Mouse (Mus musculus) hindbrain, embryonic 12.5 days (tissue): ENCODE measurements around the gene Klf3. TPM values are rescaled to one million over a fixed set of nuclear protein-coding genes. Genes with fewer than 3 reads are reported as not detected.

ENCODE experiments used
- ATAC-seq: fragments of 200-750 bp; cut with Nextera tagmentation; 2 replicates; pipeline ENCODE4 v1.8.0; 2017; ENCODE audit warnings: moderate TSS enrichment; ENCODE audit not compliant: low FRiP score
- H3K27ac ChIP-seq: fragments of 300-500 bp; sonication (generic); 2 replicates; pipeline ENCODE4 v1.5.1; 2016; ENCODE audit warnings: mild to moderate bottlenecking
- H3K27me3 ChIP-seq: fragments of 300-500 bp; sonication (generic); 2 replicates; pipeline ENCODE4 v1.6.1; 2016; ENCODE audit warnings: mild to moderate bottlenecking
- H3K36me3 ChIP-seq: fragments of 300-500 bp; sonication (generic); 2 replicates; pipeline ENCODE4 v1.6.1; 2016; ENCODE audit warnings: mild to moderate bottlenecking
- H3K4me1 ChIP-seq: fragments of 300-500 bp; sonication (generic); 2 replicates; pipeline ENCODE4 v1.6.1; 2016
- H3K4me2 ChIP-seq: fragments of 300-500 bp; sonication (generic); replicated peaks from 2 replicates; pipeline ENCODE4 v1.6.1; 2016; ENCODE audit warnings: mild to moderate bottlenecking
- H3K4me3 ChIP-seq: fragments of 300-500 bp; sonication (generic); 2 replicates; pipeline ENCODE4 v1.5.1; 2016; ENCODE audit warnings: mild to moderate bottlenecking
- H3K9ac ChIP-seq: fragments of 300-500 bp; sonication (generic); 2 replicates; pipeline ENCODE4 v1.6.1; 2016; ENCODE audit warnings: mild to moderate bottlenecking, moderate library complexity
- H3K9me3 ChIP-seq: fragments of 300-500 bp; sonication (generic); replicated peaks from 2 replicates; pipeline ENCODE4 v1.6.1; 2016; ENCODE audit warnings: mild to moderate bottlenecking
- WGBS: fragments of 180-500 bp; shearing (Covaris S2); methylation state at CpG from one replicate; pipeline ENCODE4 v1.1.7; 2016; 5-methylcytosine and 5-hydroxymethylcytosine counted together
- polyA plus RNA-seq: library from polyadenylated mRNA; unstranded; fragments of >200 nt; fragmentation: Nextera tagmentation; extraction: Ambion mirVana; gene quantifications from 2 replicates; pipeline ENCODE4 v1.2.1, GENCODE M21; 2016

The Klf3 gene
- polyA plus RNA-seq, 1 experiment from 2014 or later, result 44.6 TPM

DNA sequence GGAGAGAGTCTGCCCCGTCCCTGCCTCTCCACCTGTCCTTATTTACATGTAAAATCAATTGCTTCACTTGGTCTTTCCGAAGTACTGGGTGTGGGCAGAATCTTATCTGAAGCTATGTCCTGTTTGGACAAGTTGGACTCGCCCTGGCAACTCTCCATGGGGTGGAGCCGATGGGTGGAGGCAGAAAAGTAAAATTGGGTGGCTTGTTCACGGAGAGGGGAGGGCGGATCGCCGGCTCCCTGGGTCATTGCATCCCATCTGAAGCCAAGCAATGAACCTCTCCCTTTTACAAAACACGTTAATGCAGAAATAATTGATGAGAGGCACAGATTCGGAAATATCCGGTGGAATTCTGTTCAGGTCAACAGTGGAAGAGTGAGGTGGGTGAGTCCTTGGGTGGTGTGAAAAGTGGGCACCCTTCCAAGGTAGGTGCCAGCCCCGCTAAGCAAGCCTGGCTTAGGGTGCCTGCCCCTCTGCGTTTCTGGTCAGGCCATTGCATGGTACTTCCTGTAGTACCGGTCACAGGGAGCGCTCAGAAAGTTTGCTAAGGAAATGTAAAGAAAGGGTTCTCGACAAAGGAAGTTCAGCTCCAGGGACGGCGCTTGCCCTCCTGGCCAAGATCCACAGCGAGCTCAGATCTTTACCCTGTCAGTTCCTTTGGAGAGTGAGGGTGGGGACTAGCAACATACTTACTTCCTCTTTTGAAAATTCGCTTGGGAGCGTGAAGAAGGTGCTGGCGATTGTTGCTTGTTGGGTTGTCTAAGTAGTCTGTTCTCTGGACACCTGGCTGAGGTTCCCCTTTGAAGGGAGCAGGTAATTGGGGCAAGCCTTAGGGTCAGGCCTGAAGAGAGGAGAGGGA is 9.2 kb downstream of the Klf3 start:
- peak overlapping the region; percentile 40 for H3K4me2 ChIP-seq
- H3K4me1 ChIP-seq, result peaks cover 52% of the 10 kb centered on the region
- H3K9me3 ChIP-seq, result no peaks in the 10 kb centered on the region
- no peak overlapping the region for H3K4me3 ChIP-seq
- 22% methylated on average over 22 of the region's 22 CpGs for WGBS
- H3K27ac ChIP-seq, result peak overlapping the region; percentile 85
- H3K9ac ChIP-seq, result peak overlapping the region; percentile 50
- H3K36me3 ChIP-seq, result no peaks in the 10 kb centered on the region
- no peak for ATAC-seq
- H3K27me3 ChIP-seq, result no peaks in the 10 kb centered on the region

- Histone ChIP-seq H3K9ac (peak overlapping the region; percentile 28; the same call in 1 of the 2 replicates), H3K27me3 (no peaks in the 10 kb centered on the region), H3K4me2 (peak overlapping the region; percentile 40; the same call in 1 of the 2 replicates), H3K4me1 (peaks cover 47% of the 10 kb centered on the region), H3K9me3 (no peaks in the 10 kb centered on the region), H3K27ac (peak overlapping the region; percentile 85), H3K36me3 (no peaks in the 10 kb centered on the region), H3K4me3 (no peak overlapping the region)
- 42% methylated on average over 4 of the region's 4 CpGs for WGBS
- ATAC-seq, result no peak
Observed at GRCm38 (mm10) chr5:64812983-64813304, 9.8 kb downstream of the Klf3 start.

DNA sequence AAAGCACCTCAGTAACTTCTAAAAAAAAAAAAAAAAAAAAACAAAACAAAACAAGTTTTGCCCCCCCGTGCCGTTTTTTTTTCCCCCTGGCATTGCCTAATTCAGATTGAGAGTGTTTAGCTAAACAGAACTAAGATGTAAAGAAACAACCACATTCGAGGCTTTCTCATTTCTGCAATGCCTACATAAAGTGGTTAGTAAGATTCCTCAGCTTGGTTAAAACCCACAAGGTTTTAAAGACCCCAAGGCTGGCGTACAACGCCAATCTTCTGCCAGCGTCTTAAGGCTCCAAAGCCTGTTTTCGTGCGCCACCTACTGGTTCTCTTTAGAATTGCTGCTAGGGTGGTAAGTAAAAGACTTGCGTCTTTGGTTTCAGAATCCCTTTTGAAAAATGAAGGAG is 10.2 kb downstream of the Klf3 start:
- no peaks in the 10 kb centered on the region for H3K9me3 ChIP-seq
- H3K4me1 ChIP-seq, result peaks cover 43% of the 10 kb centered on the region
- 10% methylated on average over 9 of the region's 9 CpGs for WGBS
- no peak overlapping the region for H3K4me3 ChIP-seq
- H3K36me3 ChIP-seq, result no peaks in the 10 kb centered on the region
- H3K27ac ChIP-seq, result no peak overlapping the region
- H3K9ac ChIP-seq, result no peak overlapping the region
- no peak for ATAC-seq
- no peaks in the 10 kb centered on the region for H3K27me3 ChIP-seq
- H3K4me2 ChIP-seq, result no peak overlapping the region

- Histone ChIP-seq H3K9ac (no peak overlapping the region), H3K9me3 (no peaks in the 10 kb centered on the region), H3K36me3 (peaks cover 5% of the 10 kb centered on the region; the same call in 1 of the 2 replicates), H3K4me3 (no peak overlapping the region), H3K27ac (no peak overlapping the region), H3K4me2 (no peak overlapping the region), H3K4me1 (peaks cover 35% of the 10 kb centered on the region), H3K27me3 (no peaks in the 10 kb centered on the region)
- no peak for ATAC-seq
- WGBS, result 89% methylated on average over 7 of the region's 7 CpGs
Observed at GRCm38 (mm10) chr5:64814416-64814815, 11.2 kb downstream of the Klf3 start.

GRCm38 (mm10) chr5:64815631-64816030 is 12.4 kb downstream of the Klf3 start:
- no peak for ATAC-seq
- no peaks in the 10 kb centered on the region for H3K27me3 ChIP-seq
- WGBS, result 90% methylated on average over 8 of the region's 8 CpGs
- no peak overlapping the region for H3K27ac ChIP-seq
- H3K4me2 ChIP-seq, result no peak overlapping the region
- no peak overlapping the region for H3K4me3 ChIP-seq
- H3K4me1 ChIP-seq, result peaks cover 27% of the 10 kb centered on the region
- no peaks in the 10 kb centered on the region for H3K9me3 ChIP-seq
- H3K36me3 ChIP-seq, result peaks cover 15% of the 10 kb centered on the region; the same call in 1 of the 2 replicates
- no peak overlapping the region for H3K9ac ChIP-seq

DNA sequence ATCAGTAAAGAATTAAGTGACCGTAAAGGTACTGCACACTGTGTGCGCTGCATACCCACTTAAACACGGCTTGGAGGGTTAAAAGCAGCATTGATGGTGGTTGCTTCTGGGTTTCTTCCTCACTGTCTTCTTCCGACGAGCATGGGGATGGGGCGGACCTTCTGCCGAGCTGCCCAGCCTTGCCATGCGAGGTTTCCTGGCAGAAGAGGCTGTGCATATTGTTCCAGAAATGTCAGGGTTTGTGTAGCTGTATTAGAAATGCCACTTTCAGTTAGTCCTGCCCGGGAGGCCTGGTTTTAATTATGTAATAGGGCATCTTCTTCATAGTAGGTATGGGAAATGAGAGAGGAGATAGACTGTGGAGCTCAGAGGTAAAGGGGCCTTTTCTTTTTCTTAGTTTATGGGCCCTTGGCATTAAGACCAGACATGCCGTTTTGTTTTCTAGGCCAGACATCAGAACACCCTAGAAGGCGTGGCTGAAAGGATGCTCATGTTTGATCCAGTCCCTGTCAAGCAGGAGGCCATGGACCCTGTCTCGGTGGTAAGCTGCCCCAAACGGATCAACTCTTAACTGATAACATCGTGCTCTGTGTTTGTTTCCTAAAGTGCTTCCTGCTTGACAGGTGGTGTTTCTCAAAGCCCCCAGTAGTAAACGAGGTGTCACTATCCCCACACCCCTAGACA is 13.2 kb downstream of the Klf3 start:
- no peaks in the 10 kb centered on the region for H3K27me3 ChIP-seq
- WGBS, result 80% methylated on average over 15 of the region's 15 CpGs
- no peak overlapping the region for H3K27ac ChIP-seq
- H3K4me1 ChIP-seq, result peaks cover 19% of the 10 kb centered on the region
- H3K4me3 ChIP-seq, result no peak overlapping the region
- no peaks in the 10 kb centered on the region for H3K9me3 ChIP-seq
- no peak overlapping the region for H3K4me2 ChIP-seq
- no peak for ATAC-seq
- peaks cover 20% of the 10 kb centered on the region; the same call in 1 of the 2 replicates for H3K36me3 ChIP-seq
- no peak overlapping the region for H3K9ac ChIP-seq

- WGBS, result 79% methylated on average over 8 of the region's 8 CpGs
Observed at GRCm38 (mm10) chr5:64816974-64817296, 13.7 kb downstream of the Klf3 start.

DNA sequence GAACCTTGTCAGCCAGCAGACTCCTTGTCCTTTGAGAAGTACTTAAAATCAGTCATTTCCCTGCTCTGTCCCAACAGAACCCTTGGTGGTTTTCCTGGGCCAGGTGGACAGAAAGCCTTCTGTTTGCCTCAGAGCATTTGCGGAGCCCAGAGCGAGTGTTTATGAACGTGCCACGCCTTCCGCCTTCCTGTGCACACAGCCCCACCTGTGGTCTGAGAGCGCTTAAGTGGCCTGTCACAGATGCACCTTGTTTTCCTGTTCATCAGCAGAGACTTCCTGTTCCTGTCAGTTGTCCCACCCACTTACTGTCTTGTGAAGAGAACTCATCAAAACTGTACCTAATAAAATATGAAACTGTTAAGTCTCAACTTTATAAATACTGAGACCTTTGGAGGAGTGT is 16.2 kb downstream of the Klf3 start:
- WGBS, result 89% methylated on average over 6 of the region's 6 CpGs
- H3K9ac ChIP-seq, result no peak overlapping the region
- ATAC-seq, result no peak
- no peaks in the 10 kb centered on the region; the same call in 1 of the 2 replicates for H3K4me1 ChIP-seq
- 0 out of 2 replicates have a peak, but pooled peaks cover 3% of the 10 kb centered on the region for H3K9me3 ChIP-seq
- no peak overlapping the region for H3K27ac ChIP-seq
- no peak overlapping the region for H3K4me2 ChIP-seq
- H3K4me3 ChIP-seq, result no peak overlapping the region
- no peaks in the 10 kb centered on the region for H3K27me3 ChIP-seq
- peaks cover 49% of the 10 kb centered on the region for H3K36me3 ChIP-seq

More at GRCm38 (mm10) chr5:64816974-64817296, 13.7 kb downstream of the Klf3 start:
- H3K4me2 ChIP-seq, result no peak overlapping the region
- H3K27ac ChIP-seq, result no peak overlapping the region
- peaks cover 14% of the 10 kb centered on the region for H3K4me1 ChIP-seq
- H3K9ac ChIP-seq, result no peak overlapping the region
- no peak for ATAC-seq
- peaks cover 25% of the 10 kb centered on the region for H3K36me3 ChIP-seq
- no peaks in the 10 kb centered on the region for H3K27me3 ChIP-seq
- H3K4me3 ChIP-seq, result no peak overlapping the region
- no peaks in the 10 kb centered on the region for H3K9me3 ChIP-seq

DNA sequence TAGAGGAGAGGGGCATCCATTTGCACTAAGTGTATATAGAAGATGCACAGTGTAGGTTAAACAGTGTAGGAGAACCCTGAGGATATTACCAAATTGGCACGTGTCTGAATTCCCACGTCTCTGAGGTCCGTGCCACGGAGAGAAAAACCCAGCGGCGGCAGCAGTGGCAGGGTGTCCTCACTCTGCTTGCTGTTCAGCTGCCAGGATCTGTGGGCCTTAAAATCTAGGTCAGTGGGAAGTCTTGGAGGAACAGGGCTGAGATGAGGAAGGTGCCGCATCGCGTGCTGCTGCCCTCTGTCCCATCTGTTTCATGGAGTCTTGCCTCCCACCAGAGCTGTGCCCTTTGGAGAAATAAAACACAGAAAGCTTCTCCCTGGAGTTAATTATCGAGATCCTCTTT is 16.9 kb downstream of the Klf3 start:
- Histone ChIP-seq H3K4me2 (no peak overlapping the region), H3K4me1 (no peaks in the 10 kb centered on the region; the same call in 1 of the 2 replicates), H3K9me3 (0 out of 2 replicates have a peak, but pooled peaks cover 3% of the 10 kb centered on the region), H3K4me3 (no peak overlapping the region), H3K27me3 (no peaks in the 10 kb centered on the region), H3K27ac (no peak overlapping the region), H3K36me3 (peaks cover 50% of the 10 kb centered on the region), H3K9ac (no peak overlapping the region)
- ATAC-seq, result no peak
- WGBS, result 95% methylated on average over 10 of the region's 10 CpGs

GRCm38 (mm10) chr5:64821294-64821693 is 18.1 kb downstream of the Klf3 start:
- no peak overlapping the region for H3K9ac ChIP-seq
- ATAC-seq, result no peak
- 0 out of 2 replicates have a peak, but pooled peaks cover 3% of the 10 kb centered on the region for H3K9me3 ChIP-seq
- no peak overlapping the region for H3K27ac ChIP-seq
- H3K27me3 ChIP-seq, result no peaks in the 10 kb centered on the region
- peaks cover 54% of the 10 kb centered on the region for H3K36me3 ChIP-seq
- H3K4me2 ChIP-seq, result no peak overlapping the region
- H3K4me1 ChIP-seq, result no peaks in the 10 kb centered on the region
- H3K4me3 ChIP-seq, result no peak overlapping the region
- 96% methylated on average over 2 of the region's 2 CpGs for WGBS

GRCm38 (mm10) chr5:64821964-64822363 is 18.8 kb downstream of the Klf3 start:
- no peak overlapping the region for H3K27ac ChIP-seq
- no peak for ATAC-seq
- H3K36me3 ChIP-seq, result peaks cover 59% of the 10 kb centered on the region
- H3K4me1 ChIP-seq, result no peaks in the 10 kb centered on the region
- H3K27me3 ChIP-seq, result no peaks in the 10 kb centered on the region
- WGBS, result 93% methylated on average over 24 of the region's 24 CpGs
- H3K9me3 ChIP-seq, result 0 out of 2 replicates have a peak, but pooled peaks cover 3% of the 10 kb centered on the region
- no peak overlapping the region for H3K4me3 ChIP-seq
- no peak overlapping the region for H3K9ac ChIP-seq
- H3K4me2 ChIP-seq, result no peak overlapping the region

- H3K4me1 ChIP-seq, result no peaks in the 10 kb centered on the region
- no peaks in the 10 kb centered on the region for H3K27me3 ChIP-seq
- H3K4me3 ChIP-seq, result no peak overlapping the region
- H3K27ac ChIP-seq, result no peak overlapping the region
- H3K36me3 ChIP-seq, result peaks cover 74% of the 10 kb centered on the region
- 96% methylated on average over 11 of the region's 11 CpGs for WGBS
- 0 out of 2 replicates have a peak, but pooled peaks cover 3% of the 10 kb centered on the region for H3K9me3 ChIP-seq
- H3K4me2 ChIP-seq, result no peak overlapping the region
- H3K9ac ChIP-seq, result no peak overlapping the region
- no peak for ATAC-seq
Observed at GRCm38 (mm10) chr5:64823431-64823830, 20.2 kb downstream of the Klf3 start.
